Mouse (Mus musculus) midbrain, embryonic 11.5 days (tissue): Measurements from ENCODE around the gene Bbs7. TPM values are rescaled to one million over a fixed set of nuclear protein-coding genes. Genes with fewer than 3 reads are reported as not detected.
"Not testable (repeated sequence)": the region's sequence is repeated elsewhere in the genome, so short reads cannot be mapped to it uniquely, and the experiment has no call there.

Experiments
- ATAC-seq: fragments of 200-750 bp; cut with Nextera tagmentation; 2 replicates; pipeline ENCODE4 v1.8.0; 2017; ENCODE audit warnings: moderate TSS enrichment, moderate library complexity; ENCODE audit not compliant: low FRiP score
- DNase-seq: peaks from one replicate; pipeline ENCODE4 v3.0.0; 2015; ENCODE audit warnings: low spot score; ENCODE audit errors: missing footprints
- H3K27ac ChIP-seq: fragments of 300-500 bp; sonication (generic); 2 replicates; pipeline ENCODE4 v1.5.1; 2014; ENCODE audit warnings: low read depth, low read length
- H3K27me3 ChIP-seq: fragments of 300-500 bp; sonication (generic); 2 replicates; pipeline ENCODE4 v1.6.1; 2014; ENCODE audit warnings: mild to moderate bottlenecking, low read length, moderate library complexity, mixed read lengths; ENCODE audit not compliant: control insufficient read depth, insufficient read depth
- H3K36me3 ChIP-seq: fragments of 300-500 bp; sonication (generic); 2 replicates; pipeline ENCODE4 v1.6.1; 2014; ENCODE audit warnings: mild to moderate bottlenecking, low read length, moderate library complexity, mixed read lengths; ENCODE audit not compliant: control insufficient read depth, insufficient read depth
- H3K4me1 ChIP-seq: fragments of 300-500 bp; sonication (generic); 2 replicates; pipeline ENCODE4 v1.6.1; 2014; ENCODE audit warnings: low read length; ENCODE audit not compliant: control insufficient read depth, insufficient read depth
- H3K4me2 ChIP-seq: fragments of 300-500 bp; sonication (generic); 2 replicates; pipeline ENCODE4 v1.6.1; 2014; ENCODE audit warnings: mild to moderate bottlenecking, moderate library complexity
- H3K4me3 ChIP-seq: fragments of 300-500 bp; sonication (generic); 2 replicates; pipeline ENCODE4 v1.5.1; 2014; ENCODE audit warnings: low read depth, low read length
- H3K9ac ChIP-seq: fragments of 300-500 bp; sonication (generic); 2 replicates; pipeline ENCODE4 v1.6.1; 2014; ENCODE audit warnings: low read length
- H3K9me3 ChIP-seq: fragments of 300-500 bp; sonication (generic); 2 replicates; pipeline ENCODE4 v1.6.1; 2016; ENCODE audit warnings: low read length; ENCODE audit not compliant: control insufficient read depth
- WGBS: fragments of 180-500 bp; shearing (Covaris S2); extraction: QIAGEN DNeasy Blood & Tissue Kit; methylation state at CpG from one replicate; pipeline ENCODE4 v1.1.7; 2014; 5-methylcytosine and 5-hydroxymethylcytosine counted together
- polyA plus RNA-seq: library from polyadenylated mRNA; unstranded; fragments of >200 nt; fragmentation: Nextera tagmentation; extraction: Ambion mirVana; gene quantifications from 2 replicates; pipeline ENCODE4 v1.2.1, GENCODE M21; 2014

Gene Bbs7
- polyA plus RNA-seq, 1 experiment from 2014 or later = 22.1 TPM

- ATAC-seq = no peak
- Histone ChIP-seq H3K27ac (no peak overlapping the region), H3K4me1 (peaks cover 2% of the 10 kb centered on the region), H3K36me3 (no peaks in the 10 kb centered on the region), H3K9me3 (no peaks in the 10 kb centered on the region), H3K4me3 (no peak overlapping the region), H3K9ac (no peak overlapping the region), H3K27me3 (no peaks in the 10 kb centered on the region), H3K4me2 (no peak overlapping the region)
- DNase-seq = no peak
- 75% methylated on average over 5 of the region's 5 CpGs for WGBS
These were observed 605 bp upstream of the Bbs7 start for GRCm38 (mm10) chr3:36613908-36614255.

- WGBS = 3% methylated on average over 6 of the region's 6 CpGs
- Histone ChIP-seq H3K27ac (no peak overlapping the region), H3K27me3 (no peaks in the 10 kb centered on the region), H3K9me3 (no peaks in the 10 kb centered on the region), H3K4me1 (peaks cover 2% of the 10 kb centered on the region), H3K36me3 (no peaks in the 10 kb centered on the region), H3K9ac (peak overlapping the region; percentile 62), H3K4me3 (peak overlapping the region; percentile 57), H3K4me2 (peak overlapping the region; percentile 46)
- peak; percentile 45 for ATAC-seq
- DNase-seq = peak; percentile 89
These were observed 590 bp downstream of the Bbs7 start for GRCm38 (mm10) chr3:36612687-36613086.

- Histone ChIP-seq H3K36me3 (no peaks in the 10 kb centered on the region), H3K4me3 (no peak overlapping the region), H3K27ac (no peak overlapping the region), H3K9ac (no peak overlapping the region), H3K9me3 (no peaks in the 10 kb centered on the region), H3K27me3 (no peaks in the 10 kb centered on the region), H3K4me1 (no peaks in the 10 kb centered on the region), H3K4me2 (no peak overlapping the region)
- 78% methylated on average over 7 of the region's 7 CpGs for WGBS
- DNase-seq (no peak), ATAC-seq (no peak)
These were observed 7.1 kb downstream of the Bbs7 start for GRCm38 (mm10) chr3:36605894-36606783.

GRCm38 (mm10) chr3:36599773-36600172 lies 13.5 kb downstream of the Bbs7 start:
- not testable (repeated sequence) for H3K27me3 ChIP-seq, ATAC-seq, H3K27ac ChIP-seq, H3K4me3 ChIP-seq, DNase-seq, H3K4me1 ChIP-seq, H3K9ac ChIP-seq, H3K4me2 ChIP-seq, H3K9me3 ChIP-seq, H3K36me3 ChIP-seq
- WGBS = 91% methylated on average over 9 of the region's 9 CpGs

- no peak for DNase-seq
- Histone ChIP-seq H3K4me1 (no peaks in the 10 kb centered on the region), H3K27ac (no peak overlapping the region), H3K9me3 (no peaks in the 10 kb centered on the region), H3K4me2 (no peak overlapping the region), H3K4me3 (no peak overlapping the region), H3K27me3 (no peaks in the 10 kb centered on the region), H3K36me3 (no peaks in the 10 kb centered on the region), H3K9ac (no peak overlapping the region)
- ATAC-seq = no peak
- 92% methylated on average over 3 of the region's 3 CpGs for WGBS
These were observed 14.5 kb downstream of the Bbs7 start for GRCm38 (mm10) chr3:36598811-36599210.

DNA sequence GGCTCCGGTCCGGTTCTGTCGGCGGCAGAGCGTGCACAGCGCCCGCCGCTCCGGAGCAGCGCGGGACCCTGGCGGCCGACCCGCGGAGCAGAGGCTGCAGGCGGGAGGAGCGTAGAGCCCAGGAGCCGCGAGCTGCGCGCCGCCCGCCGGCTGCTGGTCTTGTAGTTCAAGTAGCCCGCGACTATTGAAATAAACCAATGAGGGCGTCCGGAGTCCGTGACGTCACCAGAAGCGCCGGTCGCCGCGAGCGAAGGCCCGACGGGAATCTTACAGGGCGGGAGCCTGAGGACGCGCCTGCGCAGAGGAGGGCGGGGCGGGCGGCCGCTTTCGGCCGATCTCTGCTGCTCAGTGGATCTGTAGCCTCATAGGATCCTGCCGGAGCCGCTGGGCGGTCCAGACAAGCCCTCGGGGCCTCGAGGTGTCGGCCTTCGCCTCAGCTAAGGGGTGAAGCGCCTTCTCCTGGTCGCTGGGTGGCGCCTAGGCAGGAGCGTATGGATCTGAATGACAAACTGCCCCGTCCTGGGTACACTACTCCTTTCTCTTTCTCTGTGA lies 41.4 kb downstream of the Bbs7 start, which contains the start of gene Ccna2:
TSS of gene Ccna2 (minus strand) at position 324 of the 552 bp plus-strand sequence.
- Histone ChIP-seq H3K9me3 (no peaks in the 10 kb centered on the region), H3K27ac (peak within 1 kb of the TSS; percentile 72), H3K4me1 (peaks cover 18% of the 10 kb centered on the region), H3K4me2 (peak within 1 kb of the TSS; percentile 46), H3K4me3 (peak within 1 kb of the TSS; percentile 94), H3K36me3 (peaks cover 13% of the 10 kb centered on the region; the same call in 1 of the 2 replicates), H3K27me3 (no peaks in the 10 kb centered on the region), H3K9ac (peak within 1 kb of the TSS; percentile 93)
- ATAC-seq (peak; percentile 100), DNase-seq (peak; percentile 99)
- under 1% methylated on average over 60 of the region's 60 CpGs for WGBS

DNA sequence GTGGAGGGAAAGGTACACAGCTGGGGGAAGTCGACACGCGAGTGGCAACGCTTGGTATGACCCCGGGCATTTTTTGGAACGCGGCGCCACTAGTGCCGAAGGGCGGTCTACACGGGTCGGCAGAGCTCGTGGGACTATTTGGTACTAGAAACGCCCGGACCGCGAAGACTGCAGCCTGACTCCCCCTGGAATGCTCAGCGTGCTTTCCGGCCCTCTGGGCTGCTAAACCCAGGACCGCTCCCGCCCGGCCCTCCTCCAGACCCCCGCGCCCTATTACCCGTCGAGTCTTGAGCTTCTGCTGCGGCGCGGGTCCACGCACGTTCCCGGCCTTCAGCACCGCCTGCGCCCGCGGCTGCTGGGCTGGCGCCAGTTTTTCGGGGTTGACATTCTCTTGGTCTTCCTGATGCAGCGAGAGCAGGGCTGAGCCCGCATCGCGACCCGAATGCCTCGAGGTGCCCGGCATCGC lies 41.9 kb downstream of the Bbs7 start:
- peak overlapping the region; percentile 46 for H3K4me2 ChIP-seq
- peak overlapping the region; percentile 94 for H3K4me3 ChIP-seq
- H3K36me3 ChIP-seq = peaks cover 17% of the 10 kb centered on the region
- no peak for DNase-seq
- peaks cover 18% of the 10 kb centered on the region for H3K4me1 ChIP-seq
- peak overlapping the region; percentile 93 for H3K9ac ChIP-seq
- ATAC-seq = no peak; the same call in 1 of the 2 replicates
- no peaks in the 10 kb centered on the region for H3K27me3 ChIP-seq
- WGBS = under 1% methylated on average over 46 of the region's 46 CpGs
- H3K27ac ChIP-seq = peak overlapping the region; percentile 54; the same call in 1 of the 2 replicates
- H3K9me3 ChIP-seq = no peaks in the 10 kb centered on the region

GRCm38 (mm10) chr3:36569836-36570235 lies 43.4 kb downstream of the Bbs7 start:
- no peak overlapping the region for H3K27ac ChIP-seq
- WGBS = 90% methylated on average over 5 of the region's 5 CpGs
- H3K27me3 ChIP-seq = no peaks in the 10 kb centered on the region
- peak overlapping the region; percentile 46 for H3K4me2 ChIP-seq
- H3K9ac ChIP-seq = peak overlapping the region; percentile 93
- no peak for ATAC-seq
- peak; percentile 12 for DNase-seq
- peak overlapping the region; percentile 94 for H3K4me3 ChIP-seq
- H3K4me1 ChIP-seq = peaks cover 18% of the 10 kb centered on the region
- peaks cover 22% of the 10 kb centered on the region for H3K36me3 ChIP-seq
- no peaks in the 10 kb centered on the region for H3K9me3 ChIP-seq

- Histone ChIP-seq H3K9me3 (no peaks in the 10 kb centered on the region), H3K27me3 (no peaks in the 10 kb centered on the region), H3K9ac (no peak overlapping the region), H3K36me3 (peaks cover 29% of the 10 kb centered on the region), H3K27ac (no peak overlapping the region), H3K4me3 (no peak overlapping the region), H3K4me2 (no peak overlapping the region), H3K4me1 (no peaks in the 10 kb centered on the region)
- DNase-seq = no peak
- no peak for ATAC-seq
- 94% methylated on average over 3 of the region's 3 CpGs for WGBS
These were observed 49.6 kb downstream of the Bbs7 start for GRCm38 (mm10) chr3:36563666-36564065.
